Mouse (Mus musculus): ENCODE measurements around the gene Tgif2lx1.
"Not testable (repeated sequence)": the region's sequence is repeated elsewhere in the genome, so short reads cannot be mapped to it uniquely, and the experiment has no call there.

The Tgif2lx1 gene

DNA sequence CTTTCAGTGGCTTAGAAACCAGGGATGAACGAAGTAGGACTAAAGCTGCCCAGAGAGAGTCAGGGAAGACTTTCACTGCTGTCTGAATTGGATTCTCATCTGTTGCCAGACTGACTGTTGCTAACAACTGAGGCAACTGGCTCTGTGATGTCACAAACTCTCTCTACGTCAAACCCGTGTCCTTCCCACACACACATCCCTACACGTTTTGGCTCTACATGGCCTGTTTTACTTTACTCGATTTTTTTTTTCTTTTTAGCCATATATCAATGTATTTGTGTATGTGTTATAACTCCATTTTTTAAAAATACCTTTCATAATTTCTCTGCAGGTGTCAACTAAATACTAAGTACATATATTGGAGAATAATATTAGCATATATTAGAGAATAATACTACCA lies at the start of gene Tgif2lx1:
Tgif2lx1 (minus strand) TSS at position 101 of the 400 bp plus-strand sequence.
- not testable (repeated sequence) for DNase-seq

All from layer of hippocampus, adult 9-11 months (tissue).